Mouse (Mus musculus): ENCODE data around the gene Plppr2. TPM values are rescaled to one million over a fixed set of nuclear protein-coding genes. Genes with fewer than 3 reads are reported as not detected.
A peak's percentile ranks its signal among the peaks of the same experiment; 100 is the strongest.

Plppr2 gene
- total RNA-seq, 2 experiments from 2014 or later, result 0.50 to 0.81 TPM

GRCm38 (mm10) chr9:21932445-21933137 is 4.2 kb upstream of the Plppr2 start:
- DNase-seq (ENCODE audit: low spot score), result no peak

GRCm38 (mm10) chr9:21934021-21934420 is 2.8 kb upstream of the Plppr2 start:
- no peak for DNase-seq (ENCODE audit: low spot score)

GRCm38 (mm10) chr9:21935466-21936131 is 1.2 kb upstream of the Plppr2 start:
- no peak for DNase-seq (ENCODE audit: low spot score)

GRCm38 (mm10) chr9:21937711-21938175 is 910 bp downstream of the Plppr2 start:
- no peak for DNase-seq (ENCODE audit: low spot score)

GRCm38 (mm10) chr9:21938234-21938855 is 1.5 kb downstream of the Plppr2 start:
- no peak for DNase-seq (ENCODE audit: low spot score)

- DNase-seq (ENCODE audit: low spot score), result no peak
Measured at GRCm38 (mm10) chr9:21943046-21943445, 6.2 kb downstream of the Plppr2 start.

- DNase-seq (ENCODE audit: low spot score), result no peak
Measured at GRCm38 (mm10) chr9:21943638-21944037, 6.8 kb downstream of the Plppr2 start.

- DNase-seq (ENCODE audit: low spot score), result no peak
Measured at GRCm38 (mm10) chr9:21944267-21944666, 7.4 kb downstream of the Plppr2 start.

GRCm38 (mm10) chr9:21947540-21948130 is 10.8 kb downstream of the Plppr2 start:
- no peak for DNase-seq (ENCODE audit: low spot score)

- no peak for DNase-seq (ENCODE audit: low spot score)
Measured at GRCm38 (mm10) chr9:21948146-21948545, 11.3 kb downstream of the Plppr2 start.

GRCm38 (mm10) chr9:21948790-21949189 is 12.0 kb downstream of the Plppr2 start:
- DNase-seq (ENCODE audit: low spot score), result no peak

GRCm38 (mm10) chr9:21950322-21950721 is 13.5 kb downstream of the Plppr2 start:
- DNase-seq (ENCODE audit: low spot score), result peak; percentile 61

- no peak for DNase-seq (ENCODE audit: low spot score)
Measured at GRCm38 (mm10) chr9:21951977-21952376, 15.1 kb downstream of the Plppr2 start.

- DNase-seq (ENCODE audit: low spot score), result no peak
Measured at GRCm38 (mm10) chr9:21953600-21953999, 16.8 kb downstream of the Plppr2 start.

- DNase-seq (ENCODE audit: low spot score), result no peak
Measured at GRCm38 (mm10) chr9:21954635-21955034, 17.8 kb downstream of the Plppr2 start.

- no peak for DNase-seq (ENCODE audit: low spot score)
Measured at GRCm38 (mm10) chr9:21955225-21955569, 18.4 kb downstream of the Plppr2 start.

- peak; percentile 99 for DNase-seq (ENCODE audit: low spot score)
Measured at GRCm38 (mm10) chr9:21955570-21956281, 18.9 kb downstream of the Plppr2 start, which contains the start of gene Swsap1. Gene Swsap1 (plus strand): TSS chr9:21955755.

GRCm38 (mm10) chr9:21958372-21958771 is 21.5 kb downstream of the Plppr2 start:
- DNase-seq (ENCODE audit: low spot score), result no peak

- DNase-seq (ENCODE audit: low spot score), result no peak
Measured at GRCm38 (mm10) chr9:21959244-21959643, 22.4 kb downstream of the Plppr2 start.

GRCm38 (mm10) chr9:21960135-21960534 is 23.3 kb downstream of the Plppr2 start:
- DNase-seq (ENCODE audit: low spot score), result no peak

GRCm38 (mm10) chr9:21960558-21961208 is 23.9 kb downstream of the Plppr2 start:
- DNase-seq (ENCODE audit: low spot score), result no peak

Data from gastrocnemius, adult 18-20 months (tissue).